ENCODE assay signal across 24 mouse cellular contexts in genomic region chr10:127137896-127138295, GRCm38 (mm10). TPM values are rescaled to one million over a fixed set of nuclear protein-coding genes. Genes with fewer than 3 reads are reported as not detected.
DNase-seq lines count a peak whose midpoint lies in the region; ATAC-seq and TF ChIP-seq lines count a peak whose summit lies in the region.
"Had no signal": no experiment of that assay in that cellular context is flagged by ENCODE, and none has a peak within 500 bp of the region (broad histone marks: within the 10 kb centered on the region; RNA-seq: fewer than 3 reads in every experiment).

No protein-coding gene starts in this region.

- H3K9ac ChIP-seq in liver, embryonic 15.5 days, result no peak overlapping the region
- no peak overlapping the region for H3K9ac ChIP-seq in liver, embryonic 11.5 days (ENCODE audit: low read depth, low read length)
- H3K9ac ChIP-seq in liver, embryonic 16.5 days (ENCODE audit: low read depth, low read length), result no peak overlapping the region
- H3K9ac ChIP-seq: heart, embryonic 15.5 days; lung, embryonic 15.5 days; midbrain, embryonic 15.5 days; neural tube, embryonic 15.5 days had no signal

- no peak overlapping the region for H3K4me2 ChIP-seq in liver, embryonic 15.5 days
- no peak overlapping the region for H3K4me2 ChIP-seq in liver, embryonic 11.5 days
- no peak overlapping the region for H3K4me2 ChIP-seq in liver, embryonic 16.5 days (ENCODE audit: low read depth, low read length)
- H3K4me2 ChIP-seq: heart, embryonic 15.5 days; lung, embryonic 15.5 days; midbrain, embryonic 15.5 days; neural tube, embryonic 15.5 days had no signal

- H3K4me3 ChIP-seq in liver, embryonic 15.5 days (replicated peaks), result no peak overlapping the region
- no peak overlapping the region for H3K4me3 ChIP-seq in liver, embryonic 11.5 days (ENCODE audit: low read depth, low read length)
- no peak overlapping the region for H3K4me3 ChIP-seq in bone marrow, adult 2 months (replicated peaks; ENCODE audit: control insufficient read depth, low read depth, low read length)
- no peak overlapping the region for H3K4me3 ChIP-seq in liver, embryonic 16.5 days (ENCODE audit: low read depth, low read length)
- H3K4me3 ChIP-seq: heart, embryonic 10.5 days; heart, embryonic 15.5 days; lung, embryonic 15.5 days; midbrain, embryonic 10.5 days; midbrain, embryonic 15.5 days; neural tube, embryonic 15.5 days had no signal

- TF ChIP-seq CTCF in bone marrow, adult 2 months (IDR thresholded peaks at IDR 0.05; ENCODE audit: control insufficient read depth, insufficient read depth, low read length), result no peak

- no peaks in the 10 kb centered on the region for H3K27me3 ChIP-seq in liver, embryonic 15.5 days
- H3K27me3 ChIP-seq in liver, embryonic 11.5 days (replicated peaks; ENCODE audit: control insufficient read depth, insufficient read depth, low read length), result no peaks in the 10 kb centered on the region
- no peaks in the 10 kb centered on the region for H3K27me3 ChIP-seq in liver, embryonic 16.5 days (ENCODE audit: control insufficient read depth, insufficient read depth, low read depth, low read length)
- H3K27me3 ChIP-seq: heart, embryonic 15.5 days; lung, embryonic 15.5 days; midbrain, embryonic 15.5 days; neural tube, embryonic 15.5 days had no signal

- TF ChIP-seq POLR2A in bone marrow, adult 2 months (IDR thresholded peaks at IDR 0.05; ENCODE audit: borderline replicate concordance, control insufficient read depth, low read depth, low read length), result no peak

- 49% methylated on average over 3 of the region's 3 CpGs for WGBS in liver, embryonic 15.5 days (ENCODE audit: insufficient replicate concordance)
- 75% methylated on average over 3 of the region's 3 CpGs for WGBS in liver, embryonic 11.5 days
- WGBS in bone marrow, adult 2 months, result 69% methylated on average over 3 of the region's 3 CpGs
- 48% methylated on average over 3 of the region's 3 CpGs for WGBS in liver, embryonic 16.5 days (ENCODE audit: insufficient replicate concordance)

- H3K4me1 ChIP-seq in liver, embryonic 15.5 days (replicated peaks), result peaks cover 40% of the 10 kb centered on the region
- peaks cover 23% of the 10 kb centered on the region for H3K4me1 ChIP-seq in liver, embryonic 11.5 days (replicated peaks; ENCODE audit: control insufficient read depth, insufficient read depth, low read length)
- H3K4me1 ChIP-seq in bone marrow, adult 2 months (ENCODE audit: control insufficient read depth, insufficient read depth, low read length), result peaks cover 10% of the 10 kb centered on the region
- peaks cover 34% of the 10 kb centered on the region for H3K4me1 ChIP-seq in liver, embryonic 16.5 days (ENCODE audit: control insufficient read depth, low read depth, low read length)
- H3K4me1 ChIP-seq: heart, embryonic 15.5 days; lung, embryonic 15.5 days; midbrain, embryonic 10.5 days; midbrain, embryonic 15.5 days; neural tube, embryonic 15.5 days had no signal

- H3K36me3 ChIP-seq in liver, embryonic 15.5 days (replicated peaks), result no peaks in the 10 kb centered on the region
- H3K36me3 ChIP-seq in liver, embryonic 11.5 days (ENCODE audit: control insufficient read depth, insufficient read depth, low read length), result no peaks in the 10 kb centered on the region
- no peaks in the 10 kb centered on the region for H3K36me3 ChIP-seq in liver, embryonic 16.5 days (ENCODE audit: control insufficient read depth, insufficient read depth)
- H3K36me3 ChIP-seq: heart, embryonic 10.5 days; heart, embryonic 15.5 days; lung, embryonic 15.5 days; midbrain, embryonic 10.5 days; midbrain, embryonic 15.5 days; neural tube, embryonic 15.5 days had no signal

- DNase-seq in liver, embryonic 11.5 days (ENCODE audit: low spot score), result no peak
- no peak for DNase-seq in kidney, adult 18-20 months
- no peak for DNase-seq in kidney, adult 9 months
- DNase-seq in left cerebral cortex, postnatal 4 days, result no peak
- DNase-seq: adrenal gland, postnatal 36 days; cerebellum, adult 8-10 months; cerebellum, postnatal 25 days; gastrocnemius, postnatal 25 days; heart, adult 11 months; kidney, adult 11 months; retina, postnatal 1 day; right cerebral cortex, postnatal 14 days; thymus, postnatal 25 days had no signal

- ATAC-seq in liver, embryonic 15.5 days (ENCODE audit: insufficient read depth), result no peak
- ATAC-seq in liver, embryonic 11.5 days (replicated peaks; ENCODE audit: low FRiP score), result no peak
- ATAC-seq in liver, embryonic 16.5 days (ENCODE audit: low read depth), result no peak
- ATAC-seq: forebrain, embryonic 14.5 days; hindbrain, embryonic 16.5 days; midbrain, embryonic 15.5 days had no signal

- no peaks in the 10 kb centered on the region for H3K9me3 ChIP-seq in liver, embryonic 15.5 days (replicated peaks)
- no peaks in the 10 kb centered on the region for H3K9me3 ChIP-seq in liver, embryonic 11.5 days (ENCODE audit: control insufficient read depth, low read length)
- H3K9me3 ChIP-seq in liver, embryonic 16.5 days (replicated peaks; ENCODE audit: control insufficient read depth, low read length), result no peaks in the 10 kb centered on the region
- H3K9me3 ChIP-seq: heart, embryonic 10.5 days; heart, embryonic 15.5 days; lung, embryonic 15.5 days; midbrain, embryonic 10.5 days; midbrain, embryonic 15.5 days; neural tube, embryonic 15.5 days had no signal

- H3K27ac ChIP-seq in liver, embryonic 15.5 days (replicated peaks), result peak overlapping the region; percentile 75; the same call in 1 of the 2 replicates
- no peak overlapping the region for H3K27ac ChIP-seq in liver, embryonic 11.5 days (ENCODE audit: low read depth, low read length)
- H3K27ac ChIP-seq in bone marrow, adult 2 months (ENCODE audit: control insufficient read depth, insufficient read depth, low read depth, low read length, poor library complexity), result peak overlapping the region; percentile 2; the same call in 1 of the 2 replicates
- H3K27ac ChIP-seq in liver, embryonic 16.5 days (ENCODE audit: low read length), result peak overlapping the region; percentile 77
- H3K27ac ChIP-seq: heart, embryonic 10.5 days; heart, embryonic 15.5 days; lung, embryonic 15.5 days; midbrain, embryonic 10.5 days; midbrain, embryonic 15.5 days; neural tube, embryonic 15.5 days had no signal

- intact Hi-C loops in left cerebral cortex, postnatal 4 days (cut with DNase I), result no loop called here

RNA-seq across cellular contexts. Expression of gene Os9, which starts 17.0 kb away (rescaled TPM):
- 54.0 and 58.1 TPM in 2 replicates for polyA plus RNA-seq in liver, embryonic 15.5 days (2015; fragmentation: Nextera tagmentation; extraction: Ambion mirVana)
- 51.2 and 54.7 TPM in 2 replicates for polyA plus RNA-seq in liver, embryonic 11.5 days (2014; fragmentation: Nextera tagmentation; extraction: Ambion mirVana)
- 34.7 and 69.0 TPM in 2 replicates for polyA plus RNA-seq in bone marrow, adult 2 months (2011; ENCODE audit: insufficient read depth, insufficient read length, low replicate concordance, missing spikeins)
- polyA plus RNA-seq in liver, embryonic 16.5 days (2015; fragmentation: Nextera tagmentation; extraction: Ambion mirVana), result 58.9 and 65.6 TPM in 2 replicates
- total RNA-seq in left cerebral cortex, postnatal 4 days (2021), result 10 to 100 TPM; 86.3 to 90.7 TPM

RNA-seq across cellular contexts. Expression of gene B4galnt1, which starts 27.1 kb away (rescaled TPM):
- 19.3 and 21.0 TPM in 2 replicates for polyA plus RNA-seq in liver, embryonic 15.5 days (2015; fragmentation: Nextera tagmentation; extraction: Ambion mirVana)
- polyA plus RNA-seq in liver, embryonic 11.5 days (2014; fragmentation: Nextera tagmentation; extraction: Ambion mirVana), result 21.6 and 26.3 TPM in 2 replicates
- 26.4 and 54.8 TPM in 2 replicates for polyA plus RNA-seq in bone marrow, adult 2 months (2011; ENCODE audit: insufficient read depth, insufficient read length, low replicate concordance, missing spikeins)
- polyA plus RNA-seq in liver, embryonic 16.5 days (2015; fragmentation: Nextera tagmentation; extraction: Ambion mirVana), result 18.7 and 24.3 TPM in 2 replicates
- 100 to 1,000 TPM in 1 of 2 experiments, 10 to 100 TPM in 1; 99.8 to 109 TPM for total RNA-seq in left cerebral cortex, postnatal 4 days (2021)

RNA-seq across cellular contexts. Expression of gene Slc26a10, which starts 42.5 kb away (rescaled TPM):
- 2.1 and 3.2 TPM in 2 replicates for polyA plus RNA-seq in liver, embryonic 15.5 days (2015; fragmentation: Nextera tagmentation; extraction: Ambion mirVana)
- 3.6 and 5.2 TPM in 2 replicates for polyA plus RNA-seq in liver, embryonic 11.5 days (2014; fragmentation: Nextera tagmentation; extraction: Ambion mirVana)
- not detected in 2 replicates for polyA plus RNA-seq in bone marrow, adult 2 months (2011; ENCODE audit: insufficient read depth, insufficient read length, low replicate concordance, missing spikeins)
- polyA plus RNA-seq in liver, embryonic 16.5 days (2015; fragmentation: Nextera tagmentation; extraction: Ambion mirVana), result 2.2 and 2.7 TPM in 2 replicates
- total RNA-seq in left cerebral cortex, postnatal 4 days (2021), result under 1 TPM; 0.83 to 0.88 TPM

RNA-seq across cellular contexts. Expression of gene Arhgef25, which starts 52.0 kb away (rescaled TPM):
- 5.4 and 5.8 TPM in 2 replicates for polyA plus RNA-seq in liver, embryonic 15.5 days (2015; fragmentation: Nextera tagmentation; extraction: Ambion mirVana)
- 28.3 and 30.2 TPM in 2 replicates for polyA plus RNA-seq in liver, embryonic 11.5 days (2014; fragmentation: Nextera tagmentation; extraction: Ambion mirVana)
- polyA plus RNA-seq in bone marrow, adult 2 months (2011; ENCODE audit: insufficient read depth, insufficient read length, low replicate concordance, missing spikeins), result 9.9 and 25.0 TPM in 2 replicates
- polyA plus RNA-seq in liver, embryonic 16.5 days (2015; fragmentation: Nextera tagmentation; extraction: Ambion mirVana), result 4.8 and 5.7 TPM in 2 replicates
- 10 to 100 TPM; 70.5 to 75.6 TPM for total RNA-seq in left cerebral cortex, postnatal 4 days (2021)

RNA-seq across cellular contexts. Expression of gene Dtx3, which starts 57.6 kb away (rescaled TPM):
- 16.7 and 16.9 TPM in 2 replicates for polyA plus RNA-seq in liver, embryonic 15.5 days (2015; fragmentation: Nextera tagmentation; extraction: Ambion mirVana)
- 64.0 and 70.8 TPM in 2 replicates for polyA plus RNA-seq in liver, embryonic 11.5 days (2014; fragmentation: Nextera tagmentation; extraction: Ambion mirVana)
- polyA plus RNA-seq in bone marrow, adult 2 months (2011; ENCODE audit: insufficient read depth, insufficient read length, low replicate concordance, missing spikeins), result 58.4 and 78.7 TPM in 2 replicates
- polyA plus RNA-seq in liver, embryonic 16.5 days (2015; fragmentation: Nextera tagmentation; extraction: Ambion mirVana), result 13.4 and 14.8 TPM in 2 replicates
- total RNA-seq in left cerebral cortex, postnatal 4 days (2021), result 100 to 1,000 TPM; 184 to 207 TPM
